Mouse (Mus musculus) adipocyte (in vitro differentiated cells): ENCODE results near the gene Krba1.

Experiments used
- DNase-seq: peaks from one replicate; pipeline ENCODE4 v3.0.0-alpha.2; 2016; ENCODE audit warnings: low spot score

The Krba1 gene

GRCm38 (mm10) chr6:48426956-48427355, 31.6 kb downstream of the Krba1 start:
- no peak for DNase-seq

GRCm38 (mm10) chr6:48428769-48429557, 33.6 kb downstream of the Krba1 start:
- DNase-seq, result peak; percentile 43

- DNase-seq, result no peak
Observed at GRCm38 (mm10) chr6:48430748-48431147, 35.4 kb downstream of the Krba1 start.

GRCm38 (mm10) chr6:48432893-48433816, 37.8 kb downstream of the Krba1 start:
- DNase-seq, result no peak

- DNase-seq, result no peak
Observed at GRCm38 (mm10) chr6:48434651-48435050, 39.3 kb downstream of the Krba1 start.

GRCm38 (mm10) chr6:48435111-48435510, 39.7 kb downstream of the Krba1 start:
- DNase-seq, result no peak

- DNase-seq, result peak; percentile 68
Observed at GRCm38 (mm10) chr6:48435706-48436349, 40.4 kb downstream of the Krba1 start.

- DNase-seq, result no peak
Observed at GRCm38 (mm10) chr6:48437679-48438376, 42.4 kb downstream of the Krba1 start.

GRCm38 (mm10) chr6:48438475-48439125, 43.2 kb downstream of the Krba1 start:
- no peak for DNase-seq

- DNase-seq, result no peak
Observed at GRCm38 (mm10) chr6:48439654-48440053, 44.3 kb downstream of the Krba1 start.

- no peak for DNase-seq
Observed at GRCm38 (mm10) chr6:48440306-48441014, 45.1 kb downstream of the Krba1 start.

GRCm38 (mm10) chr6:48443592-48444309, 48.4 kb downstream of the Krba1 start:
- DNase-seq, result peak; percentile 69

GRCm38 (mm10) chr6:48444310-48445180, 49.2 kb downstream of the Krba1 start:
- DNase-seq, result peak; percentile 47

- no peak for DNase-seq
Observed at GRCm38 (mm10) chr6:48445181-48446101, 50.1 kb downstream of the Krba1 start, which contains the start of gene Zfp467. Gene Zfp467 (minus strand): TSS chr6:48445825.

GRCm38 (mm10) chr6:48446256-48446655, 50.9 kb downstream of the Krba1 start:
- peak; percentile 27 for DNase-seq

GRCm38 (mm10) chr6:48446896-48447295, 51.5 kb downstream of the Krba1 start:
- DNase-seq, result no peak

GRCm38 (mm10) chr6:48447929-48448328, 52.5 kb downstream of the Krba1 start, which contains the start of gene Sspo:
Gene Sspo (plus strand): TSS chr6:48448229.
- DNase-seq, result no peak

- DNase-seq, result no peak
Observed at GRCm38 (mm10) chr6:48448527-48448926, 53.1 kb downstream of the Krba1 start.
